ENCODE assay signal across 9 mouse cellular contexts in genomic region chr3:95124246-95124645, GRCm38 (mm10). TPM values are rescaled to one million over a fixed set of nuclear protein-coding genes. Genes with fewer than 3 reads are reported as not detected.
DNase-seq lines count a peak whose midpoint lies in the region; ATAC-seq lines count a peak whose summit lies in the region.
"Had no signal": no experiment of that assay in that cellular context is flagged by ENCODE, and none has a peak within 500 bp of the region (broad histone marks: within the 10 kb centered on the region; RNA-seq: fewer than 3 reads in every experiment).

Gene Tmod4 (plus strand): TSS chr3:95124476.

- DNase-seq in neural tube, embryonic 11.5 days (ENCODE audit: low spot score), result peak; percentile 9
- no peak for DNase-seq in neural tube, embryonic 10.5 days (ENCODE audit: extremely low spot score, low spot score)
- DNase-seq in hindbrain, embryonic 11.5 days (ENCODE audit: low spot score), result peak; percentile 28
- no peak for DNase-seq in right cerebral cortex, adult 18-20 months
- DNase-seq in frontal cortex, postnatal 14 days (ENCODE audit: low spot score in 2 of 2), result no peak
- no peak for DNase-seq in layer of hippocampus, adult 9-10 months (ENCODE audit: low spot score)

- H3K9me3 ChIP-seq in neural tube, embryonic 11.5 days (ENCODE audit: control insufficient read depth, low read length), result no peaks in the 10 kb centered on the region
- H3K9me3 ChIP-seq in forebrain, embryonic 13.5 days (replicated peaks), result no peaks in the 10 kb centered on the region
- no peaks in the 10 kb centered on the region for H3K9me3 ChIP-seq in hindbrain, embryonic 11.5 days (ENCODE audit: control insufficient read depth, low read length)
- H3K9me3 ChIP-seq in neural tube, embryonic 13.5 days, result no peaks in the 10 kb centered on the region

- H3K4me3 ChIP-seq in neural tube, embryonic 11.5 days (ENCODE audit: low read depth, low read length), result no peak within 1 kb of the TSS
- no peak within 1 kb of the TSS for H3K4me3 ChIP-seq in forebrain, embryonic 13.5 days
- H3K4me3 ChIP-seq in hindbrain, embryonic 11.5 days (ENCODE audit: low read depth, low read length), result no peak within 1 kb of the TSS
- H3K4me3 ChIP-seq in neural tube, embryonic 13.5 days, result no peak within 1 kb of the TSS
- H3K4me3 ChIP-seq: erythroblast, embryonic 14.5 days had no signal

- H3K9ac ChIP-seq in neural tube, embryonic 11.5 days (ENCODE audit: low read length), result no peak within 1 kb of the TSS
- no peak within 1 kb of the TSS; the same call in 1 of the 2 replicates for H3K9ac ChIP-seq in forebrain, embryonic 13.5 days
- no peak within 1 kb of the TSS for H3K9ac ChIP-seq in hindbrain, embryonic 11.5 days (ENCODE audit: low read depth, low read length)
- 0 out of 2 replicates have a peak within 1 kb of the TSS, but pooled peaks have one; percentile 12 for H3K9ac ChIP-seq in neural tube, embryonic 13.5 days

- H3K27ac ChIP-seq in neural tube, embryonic 11.5 days (ENCODE audit: low read depth, low read length), result no peak within 1 kb of the TSS
- 0 out of 2 replicates have a peak within 1 kb of the TSS, but pooled peaks have one; percentile 63 for H3K27ac ChIP-seq in forebrain, embryonic 13.5 days
- H3K27ac ChIP-seq in hindbrain, embryonic 11.5 days (ENCODE audit: low read depth, low read length), result no peak within 1 kb of the TSS
- H3K27ac ChIP-seq in neural tube, embryonic 13.5 days (replicated peaks), result peak within 1 kb of the TSS; percentile 54; the same call in 1 of the 2 replicates

- 0 out of 2 replicates have a peak, but pooled peaks have one; percentile 29 for ATAC-seq in neural tube, embryonic 11.5 days (ENCODE audit: insufficient read depth, low FRiP score, low TSS enrichment)
- peak; percentile 47; the same call in 1 of the 2 replicates for ATAC-seq in forebrain, embryonic 13.5 days
- ATAC-seq in hindbrain, embryonic 11.5 days (ENCODE audit: low FRiP score), result peak; percentile 51; the same call in 1 of the 2 replicates
- no peak for ATAC-seq in neural tube, embryonic 13.5 days (ENCODE audit: low read depth)

- H3K4me1 ChIP-seq in neural tube, embryonic 11.5 days (ENCODE audit: control insufficient read depth, insufficient read depth, low read length), result peaks cover 2% of the 10 kb centered on the region
- H3K4me1 ChIP-seq in forebrain, embryonic 13.5 days, result peaks cover 14% of the 10 kb centered on the region
- no peaks in the 10 kb centered on the region for H3K4me1 ChIP-seq in hindbrain, embryonic 11.5 days (replicated peaks; ENCODE audit: control insufficient read depth, insufficient read depth, low read length)
- peaks cover 20% of the 10 kb centered on the region for H3K4me1 ChIP-seq in neural tube, embryonic 13.5 days (replicated peaks)

- no peaks in the 10 kb centered on the region for H3K27me3 ChIP-seq in neural tube, embryonic 11.5 days (ENCODE audit: control insufficient read depth, insufficient read depth, low read length)
- no peaks in the 10 kb centered on the region for H3K27me3 ChIP-seq in forebrain, embryonic 13.5 days
- no peaks in the 10 kb centered on the region for H3K27me3 ChIP-seq in hindbrain, embryonic 11.5 days (ENCODE audit: control insufficient read depth, insufficient read depth, low read length)
- no peaks in the 10 kb centered on the region for H3K27me3 ChIP-seq in neural tube, embryonic 13.5 days

- WGBS in neural tube, embryonic 11.5 days, result 69% methylated on average over 6 of the region's 6 CpGs
- 65% methylated on average over 6 of the region's 6 CpGs for WGBS in forebrain, embryonic 13.5 days
- 67% methylated on average over 6 of the region's 6 CpGs for WGBS in hindbrain, embryonic 11.5 days
- WGBS in neural tube, embryonic 13.5 days, result 65% methylated on average over 6 of the region's 6 CpGs

- no peak within 1 kb of the TSS for H3K4me2 ChIP-seq in neural tube, embryonic 11.5 days (ENCODE audit: low read depth)
- no peak within 1 kb of the TSS for H3K4me2 ChIP-seq in forebrain, embryonic 13.5 days
- H3K4me2 ChIP-seq in hindbrain, embryonic 11.5 days (replicated peaks; ENCODE audit: low read depth, low read length), result no peak within 1 kb of the TSS
- H3K4me2 ChIP-seq in neural tube, embryonic 13.5 days, result no peak within 1 kb of the TSS

- peaks cover 14% of the 10 kb centered on the region for H3K36me3 ChIP-seq in neural tube, embryonic 11.5 days (ENCODE audit: control insufficient read depth, insufficient read depth, low read length)
- H3K36me3 ChIP-seq in forebrain, embryonic 13.5 days (ENCODE audit: poor library complexity, severe bottlenecking), result peaks cover 49% of the 10 kb centered on the region
- peaks cover 19% of the 10 kb centered on the region for H3K36me3 ChIP-seq in hindbrain, embryonic 11.5 days (ENCODE audit: control insufficient read depth, insufficient read depth, low read length)
- H3K36me3 ChIP-seq in neural tube, embryonic 13.5 days, result peaks cover 48% of the 10 kb centered on the region

RNA-seq across cellular contexts. Expression of gene Tmod4, which starts in this region (rescaled TPM):
- polyA plus RNA-seq in neural tube, embryonic 11.5 days (2014; fragmentation: Nextera tagmentation; extraction: Ambion mirVana), result 0.57 and 1.0 TPM in 2 replicates
- 0.72 and 0.81 TPM in 2 replicates for polyA plus RNA-seq in forebrain, embryonic 13.5 days (2015; fragmentation: Nextera tagmentation; extraction: Ambion mirVana)
- polyA plus RNA-seq in hindbrain, embryonic 11.5 days (2014; fragmentation: Nextera tagmentation; extraction: Ambion mirVana), result 0.68 and 1.1 TPM in 2 replicates
- 0.96 and 1.7 TPM in 2 replicates for polyA plus RNA-seq in neural tube, embryonic 13.5 days (2015; fragmentation: Nextera tagmentation; extraction: Ambion mirVana)
- polyA plus RNA-seq: erythroblast, embryonic 14.5 days had no signal

Comparison
In these comparisons a context has a peak if more than half of its experiments do, and no peak if none do; other contexts are left out.
1. DNase-seq: peak in neural tube, embryonic 11.5 days (single experiment) and hindbrain, embryonic 11.5 days (single experiment); none in neural tube, embryonic 10.5 days (single experiment), right cerebral cortex, adult 18-20 months (single experiment), frontal cortex, postnatal 14 days (0 of 2) and layer of hippocampus, adult 9-10 months (single experiment).
2. Peak in ATAC-seq and H3K27ac ChIP-seq in forebrain, embryonic 13.5 days; RNA of the gene not detected or under 1 TPM.